Mouse (Mus musculus): ENCODE measurements around the gene Akap14. TPM values are rescaled to one million over a fixed set of nuclear protein-coding genes. Genes with fewer than 3 reads are reported as not detected.
"Not testable (repeated sequence)": the region's sequence is repeated elsewhere in the genome, so short reads cannot be mapped to it uniquely, and the experiment has no call there.

Akap14 gene
- polyA plus RNA-seq (2016; fragmentation: Nextera tagmentation; extraction: Ambion mirVana), result 0.15 and 0.31 TPM in 2 replicates

- Histone ChIP-seq H3K4me1 (peaks cover 8% of the 10 kb centered on the region; the same call in 1 of the 2 replicates), H3K4me3 (no peak within 1 kb of the TSS), H3K9me3 (replicated peaks) (no peaks in the 10 kb centered on the region), H3K27ac (replicated peaks) (no peak within 1 kb of the TSS), H3K36me3 (no peaks in the 10 kb centered on the region), H3K27me3 (ENCODE audit: low read depth, poor library complexity, severe bottlenecking) (no peaks in the 10 kb centered on the region)
- 48% methylated on average over 5 of the region's 5 CpGs for WGBS
- no peak for DNase-seq (ENCODE audit: low spot score)
These were observed at the start of gene Akap14 for GRCm38 (mm10) chrX:37168742-37169141. Gene Akap14 (minus strand): TSS chrX:37168842.

- Histone ChIP-seq H3K27me3 (ENCODE audit: low read depth, poor library complexity, severe bottlenecking) (no peaks in the 10 kb centered on the region), H3K27ac (replicated peaks) (no peak within 1 kb of the TSS), H3K4me1 (no peaks in the 10 kb centered on the region), H3K36me3 (no peaks in the 10 kb centered on the region), H3K4me3 (no peak within 1 kb of the TSS), H3K9me3 (replicated peaks) (no peaks in the 10 kb centered on the region; the same call in 1 of the 2 replicates)
- DNase-seq (ENCODE audit: low spot score), result no peak
- WGBS, result 88% methylated on average over 10 of the region's 10 CpGs
These were observed 42.3 kb upstream of the Akap14 start, which contains the start of gene Gm9 for GRCm38 (mm10) chrX:37210941-37211340. Gene Gm9 (minus strand): TSS chrX:37211041.

- 73% methylated on average over 8 of the region's 8 CpGs for WGBS
These were observed 30.0 kb upstream of the Akap14 start for GRCm38 (mm10) chrX:37198676-37199075.

GRCm38 (mm10) chrX:37191744-37192379 is 23.2 kb upstream of the Akap14 start:
- H3K4me1 ChIP-seq, result peaks cover 7% of the 10 kb centered on the region; the same call in 1 of the 2 replicates
- DNase-seq (ENCODE audit: low spot score), result peak; percentile 21
- H3K36me3 ChIP-seq, result peaks cover 4% of the 10 kb centered on the region; the same call in 1 of the 2 replicates
- peak overlapping the region; percentile 65 for H3K4me3 ChIP-seq
- H3K9me3 ChIP-seq (replicated peaks), result 0 out of 2 replicates have a peak, but pooled peaks cover 7% of the 10 kb centered on the region
- WGBS, result 28% methylated on average over 28 of the region's 28 CpGs
- peak overlapping the region; percentile 81 for H3K27ac ChIP-seq (replicated peaks)
- no peaks in the 10 kb centered on the region for H3K27me3 ChIP-seq (ENCODE audit: low read depth, poor library complexity, severe bottlenecking)

More at GRCm38 (mm10) chrX:37198676-37199075, 30.0 kb upstream of the Akap14 start:
- Histone ChIP-seq H3K27me3 (ENCODE audit: low read depth, poor library complexity, severe bottlenecking) (no peaks in the 10 kb centered on the region), H3K27ac (replicated peaks) (no peak overlapping the region), H3K4me1 (no peaks in the 10 kb centered on the region), H3K36me3 (no peaks in the 10 kb centered on the region), H3K4me3 (no peak overlapping the region), H3K9me3 (replicated peaks) (no peaks in the 10 kb centered on the region)
- DNase-seq (ENCODE audit: low spot score), result no peak

GRCm38 (mm10) chrX:37191105-37191743 is 22.6 kb upstream of the Akap14 start, which contains the start of the genes Ndufa1 and Rnf113a1:
Gene Ndufa1 (minus strand): TSS chrX:37191163.
Gene Rnf113a1 (plus strand): TSS chrX:37191245.
- peak within 1 kb of the TSS; percentile 65 for H3K4me3 ChIP-seq
- peak; percentile 83 for DNase-seq (ENCODE audit: low spot score)
- no peaks in the 10 kb centered on the region for H3K27me3 ChIP-seq (ENCODE audit: low read depth, poor library complexity, severe bottlenecking)
- H3K27ac ChIP-seq (replicated peaks), result peak within 1 kb of the TSS; percentile 81
- peaks cover 4% of the 10 kb centered on the region; the same call in 1 of the 2 replicates for H3K36me3 ChIP-seq
- 0 out of 2 replicates have a peak, but pooled peaks cover 7% of the 10 kb centered on the region for H3K9me3 ChIP-seq (replicated peaks)
- 14% methylated on average over 63 of the region's 63 CpGs for WGBS
- peaks cover 7% of the 10 kb centered on the region; the same call in 1 of the 2 replicates for H3K4me1 ChIP-seq

- H3K4me1 ChIP-seq, result peaks cover 7% of the 10 kb centered on the region; the same call in 1 of the 2 replicates
- peaks cover 4% of the 10 kb centered on the region; the same call in 1 of the 2 replicates for H3K36me3 ChIP-seq
- H3K27me3 ChIP-seq (ENCODE audit: low read depth, poor library complexity, severe bottlenecking), result no peaks in the 10 kb centered on the region
- WGBS, result 20% methylated on average over 20 of the region's 20 CpGs
- H3K4me3 ChIP-seq, result peak overlapping the region; percentile 65
- 0 out of 2 replicates have a peak, but pooled peaks cover 7% of the 10 kb centered on the region for H3K9me3 ChIP-seq (replicated peaks)
- peak overlapping the region; percentile 81 for H3K27ac ChIP-seq (replicated peaks)
- no peak for DNase-seq (ENCODE audit: low spot score)
These were observed 22.1 kb upstream of the Akap14 start for GRCm38 (mm10) chrX:37190755-37191104.

- H3K4me1 ChIP-seq; H3K27ac ChIP-seq (replicated peaks); DNase-seq (ENCODE audit: low spot score); H3K4me3 ChIP-seq; H3K36me3 ChIP-seq; H3K27me3 ChIP-seq (ENCODE audit: low read depth, poor library complexity, severe bottlenecking); H3K9me3 ChIP-seq (replicated peaks): not testable (repeated sequence)
- WGBS, result 74% methylated on average over 6 of the region's 8 CpGs
These were observed 15.8 kb upstream of the Akap14 start for GRCm38 (mm10) chrX:37184401-37184800.

- H3K4me3 ChIP-seq, result no peak overlapping the region
- H3K36me3 ChIP-seq, result no peaks in the 10 kb centered on the region
- peaks cover 8% of the 10 kb centered on the region; the same call in 1 of the 2 replicates for H3K4me1 ChIP-seq
- no peaks in the 10 kb centered on the region; the same call in 1 of the 2 replicates for H3K9me3 ChIP-seq (replicated peaks)
- 0 out of 2 replicates have a peak, but pooled peaks cover 4% of the 10 kb centered on the region for H3K27me3 ChIP-seq (ENCODE audit: low read depth, poor library complexity, severe bottlenecking)
- no peak overlapping the region for H3K27ac ChIP-seq (replicated peaks)
- WGBS, result 44% methylated on average over 3 of the region's 3 CpGs
- DNase-seq (ENCODE audit: low spot score), result peak; percentile 16
These were observed 1.6 kb downstream of the Akap14 start for GRCm38 (mm10) chrX:37167085-37167484.

- Histone ChIP-seq H3K36me3 (no peaks in the 10 kb centered on the region), H3K27ac (replicated peaks) (no peak overlapping the region), H3K4me1 (no peaks in the 10 kb centered on the region), H3K27me3 (ENCODE audit: low read depth, poor library complexity, severe bottlenecking) (0 out of 2 replicates have a peak, but pooled peaks cover 4% of the 10 kb centered on the region), H3K4me3 (no peak overlapping the region), H3K9me3 (replicated peaks) (no peaks in the 10 kb centered on the region; the same call in 1 of the 2 replicates)
- 76% methylated on average over 18 of the region's 18 CpGs for WGBS
- no peak for DNase-seq (ENCODE audit: low spot score)
These were observed 5.5 kb downstream of the Akap14 start for GRCm38 (mm10) chrX:37163115-37163514.

- H3K27me3 ChIP-seq (ENCODE audit: low read depth, poor library complexity, severe bottlenecking), result 0 out of 2 replicates have a peak, but pooled peaks cover 4% of the 10 kb centered on the region
- no peaks in the 10 kb centered on the region; the same call in 1 of the 2 replicates for H3K9me3 ChIP-seq (replicated peaks)
- H3K4me1 ChIP-seq, result no peaks in the 10 kb centered on the region
- no peak for DNase-seq (ENCODE audit: low spot score)
- WGBS, result 80% methylated on average over 10 of the region's 10 CpGs
- no peak overlapping the region for H3K4me3 ChIP-seq
- no peak overlapping the region for H3K27ac ChIP-seq (replicated peaks)
- H3K36me3 ChIP-seq, result no peaks in the 10 kb centered on the region
These were observed 7.5 kb downstream of the Akap14 start for GRCm38 (mm10) chrX:37161169-37161568.

GRCm38 (mm10) chrX:37157839-37158238 is 10.8 kb downstream of the Akap14 start:
- WGBS, result 50% methylated on average over 4 of the region's 4 CpGs
- DNase-seq (ENCODE audit: low spot score), result no peak

GRCm38 (mm10) chrX:37144954-37145353 is 23.7 kb downstream of the Akap14 start:
- 95% methylated on average over 2 of the region's 2 CpGs for WGBS

More at GRCm38 (mm10) chrX:37157839-37158238, 10.8 kb downstream of the Akap14 start:
- H3K27ac ChIP-seq (replicated peaks), result no peak overlapping the region
- no peaks in the 10 kb centered on the region for H3K9me3 ChIP-seq (replicated peaks)
- H3K27me3 ChIP-seq (ENCODE audit: low read depth, poor library complexity, severe bottlenecking), result no peaks in the 10 kb centered on the region
- H3K36me3 ChIP-seq, result peaks cover 29% of the 10 kb centered on the region
- no peak overlapping the region for H3K4me3 ChIP-seq
- H3K4me1 ChIP-seq, result no peaks in the 10 kb centered on the region

More at GRCm38 (mm10) chrX:37144954-37145353, 23.7 kb downstream of the Akap14 start:
- Histone ChIP-seq H3K4me3 (no peak overlapping the region), H3K36me3 (peaks cover 49% of the 10 kb centered on the region), H3K27me3 (ENCODE audit: low read depth, poor library complexity, severe bottlenecking) (no peaks in the 10 kb centered on the region), H3K9me3 (replicated peaks) (no peaks in the 10 kb centered on the region), H3K4me1 (no peaks in the 10 kb centered on the region), H3K27ac (replicated peaks) (no peak overlapping the region)
- peak; percentile 13 for DNase-seq (ENCODE audit: low spot score)

Measured in midbrain, embryonic 10.5 days (tissue).